Mouse (Mus musculus) thymus, postnatal 36 days (tissue): ENCODE results near the gene Cx3cr1.
A peak's percentile ranks its signal among the peaks of the same experiment; 100 is the strongest.
"Not testable (repeated sequence)": the region's sequence is repeated elsewhere in the genome, so short reads cannot be mapped to it uniquely, and the experiment has no call there.

Source experiments
- DNase-seq, 2 experiments: peaks; one replicate each; pipeline ENCODE4 v3.0.0; 2022; ENCODE audit warnings: mixed read lengths in 2 of 2

Gene Cx3cr1

GRCm38 (mm10) chr9:120069779-120070178 lies at the start of gene Cx3cr1:
Gene Cx3cr1 (minus strand): TSS chr9:120069879.
- DNase-seq: no peak

- no peak for DNase-seq
Measured at GRCm38 (mm10) chr9:120118212-120118611, 48.5 kb upstream of the Cx3cr1 start.

- no peak for DNase-seq
Measured at GRCm38 (mm10) chr9:120116184-120116624, 46.5 kb upstream of the Cx3cr1 start.

GRCm38 (mm10) chr9:120115580-120115979 lies 45.9 kb upstream of the Cx3cr1 start:
- DNase-seq: no peak

- DNase-seq: no peak
Measured at GRCm38 (mm10) chr9:120114789-120115151, 45.1 kb upstream of the Cx3cr1 start.

GRCm38 (mm10) chr9:120114051-120114788 lies 44.5 kb upstream of the Cx3cr1 start:
- no peak for DNase-seq

- no peak for DNase-seq
Measured at GRCm38 (mm10) chr9:120113456-120113855, 43.8 kb upstream of the Cx3cr1 start.

GRCm38 (mm10) chr9:120112472-120112871 lies 42.8 kb upstream of the Cx3cr1 start:
- no peak for DNase-seq

GRCm38 (mm10) chr9:120111156-120111945 lies 41.7 kb upstream of the Cx3cr1 start:
- no peak for DNase-seq

- peak; percentile 94 to 96 for DNase-seq
Measured at GRCm38 (mm10) chr9:120110211-120111018, 40.7 kb upstream of the Cx3cr1 start, which contains the start of gene Slc25a38. Gene Slc25a38 (plus strand): TSS chr9:120110374.

- DNase-seq: not testable (repeated sequence)
Measured at GRCm38 (mm10) chr9:120108953-120109352, 39.3 kb upstream of the Cx3cr1 start.

GRCm38 (mm10) chr9:120101165-120101564 lies 31.5 kb upstream of the Cx3cr1 start:
- no peak for DNase-seq

- no peak for DNase-seq
Measured at GRCm38 (mm10) chr9:120099304-120099703, 29.6 kb upstream of the Cx3cr1 start.

GRCm38 (mm10) chr9:120098682-120099081 lies 29.0 kb upstream of the Cx3cr1 start:
- DNase-seq: peak; percentile 46 to 61

- DNase-seq: no peak
Measured at GRCm38 (mm10) chr9:120095886-120096285, 26.2 kb upstream of the Cx3cr1 start.

- no peak for DNase-seq
Measured at GRCm38 (mm10) chr9:120093701-120094100, 24.0 kb upstream of the Cx3cr1 start.

- no peak for DNase-seq
Measured at GRCm38 (mm10) chr9:120091696-120092238, 22.1 kb upstream of the Cx3cr1 start, which contains the start of gene Ccr8. Gene Ccr8 (plus strand): TSS chr9:120092114.

- DNase-seq: no peak
Measured at GRCm38 (mm10) chr9:120091086-120091485, 21.4 kb upstream of the Cx3cr1 start.

- no peak for DNase-seq
Measured at GRCm38 (mm10) chr9:120089125-120089524, 19.4 kb upstream of the Cx3cr1 start.

- peak in 1 of 2 experiments; percentile 51 for DNase-seq
Measured at GRCm38 (mm10) chr9:120084406-120084805, 14.7 kb upstream of the Cx3cr1 start.

- DNase-seq: no peak
Measured at GRCm38 (mm10) chr9:120083158-120083894, 13.6 kb upstream of the Cx3cr1 start.

- no peak for DNase-seq
Measured at GRCm38 (mm10) chr9:120082691-120083090, 13.0 kb upstream of the Cx3cr1 start.
